Mouse (Mus musculus): Measurements from ENCODE around the gene Fstl3. TPM values are rescaled to one million over a fixed set of nuclear protein-coding genes. Genes with fewer than 3 reads are reported as not detected.

Fstl3 gene
- polyA plus RNA-seq, 1 experiment from 2014 or later = 29.0 TPM

- 0 out of 2 replicates have a peak overlapping the region, but pooled peaks have one; percentile 28 for H3K9ac ChIP-seq
- WGBS = 83% methylated on average over 3 of the region's 3 CpGs
Measured at GRCm38 (mm10) chr10:79762875-79763274, 14.2 kb upstream of the Fstl3 start.

DNA sequence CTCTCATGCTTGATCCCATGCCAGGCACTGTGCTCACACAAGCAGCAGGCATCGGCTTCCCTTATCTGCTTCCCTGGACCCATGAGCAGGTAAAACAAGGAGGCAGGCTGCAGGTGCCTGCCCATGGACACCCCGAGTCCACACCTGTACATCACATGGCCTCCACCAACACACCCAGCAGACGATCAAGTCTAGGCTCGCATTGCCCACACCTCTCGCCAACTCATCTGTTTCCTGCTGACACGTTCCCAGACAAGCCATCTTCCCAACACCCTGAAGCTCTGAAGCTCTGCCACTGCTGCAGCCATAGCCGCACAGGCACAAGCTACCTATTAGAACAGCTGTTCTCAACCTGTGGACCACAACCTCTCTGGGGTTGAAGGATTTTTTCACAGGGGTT, 12.8 kb upstream of the Fstl3 start:
- no peak overlapping the region for H3K27ac ChIP-seq
- H3K27me3 ChIP-seq = no peaks in the 10 kb centered on the region
- WGBS = 51% methylated on average over 7 of the region's 7 CpGs
- no peak overlapping the region for H3K4me2 ChIP-seq
- ATAC-seq (replicated peaks; ENCODE audit: insufficient number of reproducible peaks, insufficient read depth, low FRiP score, low read depth) = no peak
- H3K36me3 ChIP-seq = peaks cover 27% of the 10 kb centered on the region
- H3K9me3 ChIP-seq (replicated peaks) = no peaks in the 10 kb centered on the region
- peaks cover 48% of the 10 kb centered on the region for H3K4me1 ChIP-seq (replicated peaks)
- H3K4me3 ChIP-seq = no peak overlapping the region
- H3K9ac ChIP-seq = no peak overlapping the region

More at GRCm38 (mm10) chr10:79762875-79763274, 14.2 kb upstream of the Fstl3 start:
- peaks cover 41% of the 10 kb centered on the region for H3K36me3 ChIP-seq
- H3K27me3 ChIP-seq = no peaks in the 10 kb centered on the region
- peaks cover 40% of the 10 kb centered on the region for H3K4me1 ChIP-seq (replicated peaks)
- no peaks in the 10 kb centered on the region for H3K9me3 ChIP-seq (replicated peaks)
- no peak overlapping the region for H3K4me2 ChIP-seq
- H3K27ac ChIP-seq = no peak overlapping the region
- ATAC-seq (replicated peaks; ENCODE audit: insufficient number of reproducible peaks, insufficient read depth, low FRiP score, low read depth) = no peak
- H3K4me3 ChIP-seq = no peak overlapping the region

- peak overlapping the region; percentile 66 for H3K4me2 ChIP-seq
- no peaks in the 10 kb centered on the region for H3K9me3 ChIP-seq (replicated peaks)
- WGBS = 83% methylated on average over 2 of the region's 2 CpGs
- H3K4me3 ChIP-seq = peak overlapping the region; percentile 86
- no peak for ATAC-seq (replicated peaks; ENCODE audit: insufficient number of reproducible peaks, insufficient read depth, low FRiP score, low read depth)
- no peaks in the 10 kb centered on the region for H3K27me3 ChIP-seq
- peak overlapping the region; percentile 93 for H3K9ac ChIP-seq
- peaks cover 48% of the 10 kb centered on the region for H3K4me1 ChIP-seq (replicated peaks)
- peaks cover 19% of the 10 kb centered on the region for H3K36me3 ChIP-seq
- no peak overlapping the region for H3K27ac ChIP-seq
Measured at GRCm38 (mm10) chr10:79765228-79765745, 11.8 kb upstream of the Fstl3 start.

DNA sequence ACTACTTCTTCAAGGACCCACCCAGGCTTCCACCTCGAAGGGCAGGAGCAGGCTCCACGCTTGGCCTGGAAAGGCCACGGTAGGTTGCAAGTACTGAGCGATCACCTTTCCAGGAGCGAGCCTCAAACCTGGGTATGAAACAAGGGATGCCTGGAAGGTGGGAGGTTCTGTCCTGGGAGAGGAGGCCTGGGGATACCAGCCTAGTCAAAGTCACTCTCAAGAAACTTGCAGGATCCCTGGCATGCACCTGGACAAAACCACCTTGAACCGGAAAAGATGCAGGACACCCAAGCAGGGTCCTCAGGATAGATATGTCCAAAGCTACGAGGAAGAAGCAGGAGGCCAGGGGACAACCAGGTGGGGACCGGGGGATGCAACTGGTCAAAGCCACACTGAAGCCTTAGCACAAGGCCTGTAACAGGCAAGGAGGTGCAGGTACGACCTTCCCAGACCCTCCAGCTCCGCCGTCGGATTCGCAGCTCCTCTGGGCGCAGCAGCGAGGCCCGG, 11.0 kb upstream of the Fstl3 start:
- Histone ChIP-seq H3K27me3 (no peaks in the 10 kb centered on the region), H3K36me3 (peaks cover 11% of the 10 kb centered on the region), H3K9me3 (replicated peaks) (no peaks in the 10 kb centered on the region), H3K4me2 (peak overlapping the region; percentile 66), H3K4me3 (peak overlapping the region; percentile 86), H3K27ac (peak overlapping the region; percentile 91), H3K9ac (peak overlapping the region; percentile 93), H3K4me1 (replicated peaks) (peaks cover 48% of the 10 kb centered on the region)
- ATAC-seq (replicated peaks; ENCODE audit: insufficient number of reproducible peaks, insufficient read depth, low FRiP score, low read depth) = no peak
- WGBS = 5% methylated on average over 16 of the region's 16 CpGs

DNA sequence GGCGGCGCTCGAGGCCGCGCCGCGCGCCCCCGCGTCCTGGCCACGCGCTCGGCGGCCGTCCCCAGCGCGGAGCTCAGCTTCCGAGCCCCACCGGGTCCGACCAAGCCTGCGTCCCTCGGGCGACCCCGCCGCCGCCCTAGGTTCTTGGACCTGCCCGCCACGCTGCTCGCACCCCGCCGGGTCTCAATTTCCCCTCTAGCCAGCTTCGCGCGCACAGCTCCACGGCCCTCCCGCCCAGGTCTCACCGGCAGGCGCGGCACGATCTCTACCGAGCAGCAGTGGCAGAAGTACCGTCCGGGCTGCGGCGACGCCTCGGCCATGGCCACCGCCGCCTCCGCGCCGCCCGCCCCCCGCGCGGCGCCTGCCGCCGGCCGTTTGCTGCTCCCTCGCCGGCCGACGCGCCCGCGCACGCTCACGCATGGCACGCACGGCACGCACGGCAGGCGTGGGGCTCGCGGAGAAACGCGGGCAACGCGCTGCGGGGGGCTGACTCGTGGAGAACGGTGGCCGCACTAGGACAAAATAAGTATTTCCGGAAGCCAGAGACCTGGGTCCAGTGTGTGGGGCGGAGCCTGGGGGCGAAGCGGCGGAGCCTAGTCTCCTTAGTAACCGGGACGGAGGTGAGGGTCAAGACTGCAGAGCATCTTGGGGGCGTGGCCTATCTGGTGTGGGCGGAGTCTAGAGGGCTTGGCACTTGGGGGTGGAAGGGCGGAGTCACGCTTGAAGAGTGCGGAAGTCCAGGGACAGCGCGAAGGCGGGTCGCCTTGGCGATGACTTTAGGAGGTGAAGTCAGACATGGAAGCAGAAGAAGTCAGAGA, 10.4 kb upstream of the Fstl3 start, which contains the start of gene Rnf126:
Gene Rnf126, minus strand, starts transcription at position 445 of the 818 bp plus-strand sequence.
- peak within 1 kb of the TSS; percentile 66 for H3K4me2 ChIP-seq
- under 1% methylated on average over 98 of the region's 101 CpGs for WGBS
- peak; percentile 91 for ATAC-seq (replicated peaks; ENCODE audit: insufficient number of reproducible peaks, insufficient read depth, low FRiP score, low read depth)
- H3K27me3 ChIP-seq = no peaks in the 10 kb centered on the region
- H3K4me1 ChIP-seq (replicated peaks) = peaks cover 48% of the 10 kb centered on the region
- H3K27ac ChIP-seq = peak within 1 kb of the TSS; percentile 91
- H3K4me3 ChIP-seq = peak within 1 kb of the TSS; percentile 86
- H3K9me3 ChIP-seq (replicated peaks) = no peaks in the 10 kb centered on the region
- peaks cover 5% of the 10 kb centered on the region for H3K36me3 ChIP-seq
- H3K9ac ChIP-seq = peak within 1 kb of the TSS; percentile 93

DNA sequence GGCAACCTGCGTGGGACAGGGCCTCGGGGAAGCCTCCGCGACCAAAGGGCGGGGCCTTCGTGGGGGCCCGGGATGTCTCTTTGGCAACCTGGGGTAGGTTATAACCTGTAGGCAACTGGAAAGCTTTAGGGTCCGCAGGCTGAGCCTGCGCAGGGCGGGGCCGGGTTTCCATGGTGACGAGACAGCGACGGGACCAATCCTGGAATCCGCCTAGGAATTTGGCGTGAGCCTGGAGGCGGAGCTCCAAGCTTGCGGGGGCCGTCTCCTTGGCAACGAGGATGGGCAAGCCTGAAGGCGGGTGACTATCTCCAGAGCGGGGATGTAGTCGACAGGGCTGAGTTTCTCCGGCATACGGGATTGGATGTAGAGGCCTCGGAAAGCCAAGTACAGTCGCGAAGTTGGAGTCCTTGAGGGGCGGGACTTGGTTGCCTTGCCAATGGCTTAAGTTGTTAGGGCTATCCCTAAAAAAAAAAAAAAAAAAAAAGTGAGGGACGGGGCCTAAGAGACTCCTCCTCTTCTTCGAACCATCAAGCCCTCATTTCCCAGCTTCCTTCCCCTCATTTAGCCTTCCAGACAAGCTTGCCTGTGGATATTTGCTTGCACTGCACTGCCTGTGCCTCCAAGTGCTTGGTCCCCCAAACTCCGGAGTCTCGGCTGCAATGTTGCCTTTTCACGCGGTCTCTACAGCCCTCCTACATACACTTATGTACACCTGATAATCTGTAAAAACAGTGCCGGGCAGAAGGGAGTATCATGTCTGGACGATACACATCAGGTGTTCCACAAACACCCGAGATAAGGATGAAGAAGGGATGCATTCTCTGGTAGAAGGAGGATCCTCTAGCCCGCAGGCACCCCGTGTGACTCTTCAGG, 9.5 kb upstream of the Fstl3 start:
- peak overlapping the region; percentile 66 for H3K4me2 ChIP-seq
- H3K4me1 ChIP-seq (replicated peaks) = peaks cover 48% of the 10 kb centered on the region
- H3K4me3 ChIP-seq = peak overlapping the region; percentile 86
- H3K36me3 ChIP-seq = no peaks in the 10 kb centered on the region
- WGBS = 10% methylated on average over 40 of the region's 40 CpGs
- no peaks in the 10 kb centered on the region for H3K27me3 ChIP-seq
- peak; percentile 72 for ATAC-seq (replicated peaks; ENCODE audit: insufficient number of reproducible peaks, insufficient read depth, low FRiP score, low read depth)
- H3K27ac ChIP-seq = peak overlapping the region; percentile 91
- no peaks in the 10 kb centered on the region for H3K9me3 ChIP-seq (replicated peaks)
- H3K9ac ChIP-seq = peak overlapping the region; percentile 39

DNA sequence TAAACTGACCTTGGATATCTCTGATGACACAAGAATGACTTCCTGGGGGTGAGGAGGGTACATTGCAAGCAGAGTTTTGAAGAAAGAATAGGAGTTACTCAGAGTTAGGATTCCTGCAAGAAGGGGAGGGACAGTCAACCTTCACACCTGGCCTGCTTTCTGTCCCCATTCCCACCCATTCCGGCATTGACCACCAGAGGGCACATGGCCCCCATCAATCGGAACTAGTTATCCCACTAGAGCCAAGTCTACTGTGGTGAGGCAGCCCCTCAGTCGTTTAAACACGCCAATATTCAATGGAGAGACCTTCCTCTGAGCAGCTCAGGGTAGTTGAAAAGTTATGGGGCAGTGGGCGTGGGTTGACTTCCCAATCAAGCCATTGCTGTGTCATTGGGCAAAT, 8.7 kb upstream of the Fstl3 start:
- peak overlapping the region; percentile 66; the same call in 1 of the 2 replicates for H3K4me2 ChIP-seq
- no peak overlapping the region for H3K27ac ChIP-seq
- 2% methylated on average over 5 of the region's 5 CpGs for whole genome bisulfite sequencing
- H3K4me1 ChIP-seq (replicated peaks) = peaks cover 40% of the 10 kb centered on the region
- no peaks in the 10 kb centered on the region for H3K9me3 ChIP-seq (replicated peaks)
- no peak overlapping the region for H3K9ac ChIP-seq
- H3K36me3 ChIP-seq = no peaks in the 10 kb centered on the region
- ATAC-seq (replicated peaks; ENCODE audit: insufficient number of reproducible peaks, insufficient read depth, low FRiP score, low read depth) = no peak
- no peak overlapping the region for H3K4me3 ChIP-seq
- H3K27me3 ChIP-seq = no peaks in the 10 kb centered on the region

GRCm38 (mm10) chr10:79769329-79769728, 7.7 kb upstream of the Fstl3 start:
- Histone ChIP-seq H3K27me3 (no peaks in the 10 kb centered on the region), H3K4me1 (replicated peaks) (peaks cover 31% of the 10 kb centered on the region), H3K9me3 (replicated peaks) (no peaks in the 10 kb centered on the region), H3K4me2 (no peak overlapping the region), H3K36me3 (no peaks in the 10 kb centered on the region), H3K27ac (no peak overlapping the region), H3K9ac (no peak overlapping the region), H3K4me3 (no peak overlapping the region)
- ATAC-seq (replicated peaks; ENCODE audit: insufficient number of reproducible peaks, insufficient read depth, low FRiP score, low read depth) = no peak
- 45% methylated on average over 4 of the region's 4 CpGs for whole genome bisulfite sequencing

- no peak overlapping the region for H3K27ac ChIP-seq
- no peak overlapping the region for H3K9ac ChIP-seq
- peaks cover 20% of the 10 kb centered on the region for H3K4me1 ChIP-seq (replicated peaks)
- no peaks in the 10 kb centered on the region for H3K9me3 ChIP-seq (replicated peaks)
- H3K4me2 ChIP-seq = no peak overlapping the region
- H3K27me3 ChIP-seq = no peaks in the 10 kb centered on the region
- no peak for ATAC-seq (replicated peaks; ENCODE audit: insufficient number of reproducible peaks, insufficient read depth, low FRiP score, low read depth)
- H3K4me3 ChIP-seq = no peak overlapping the region
- H3K36me3 ChIP-seq = no peaks in the 10 kb centered on the region
- WGBS = 93% methylated on average over 3 of the region's 3 CpGs
Measured at GRCm38 (mm10) chr10:79772320-79772719, 4.8 kb upstream of the Fstl3 start.

GRCm38 (mm10) chr10:79773208-79773607, 3.9 kb upstream of the Fstl3 start:
- H3K27ac ChIP-seq = no peak overlapping the region
- no peaks in the 10 kb centered on the region for H3K9me3 ChIP-seq (replicated peaks)
- no peak for ATAC-seq (replicated peaks; ENCODE audit: insufficient number of reproducible peaks, insufficient read depth, low FRiP score, low read depth)
- no peaks in the 10 kb centered on the region for H3K36me3 ChIP-seq
- no peak overlapping the region for H3K9ac ChIP-seq
- H3K4me3 ChIP-seq = no peak overlapping the region
- no peaks in the 10 kb centered on the region for H3K27me3 ChIP-seq
- no peak overlapping the region for H3K4me2 ChIP-seq
- H3K4me1 ChIP-seq (replicated peaks) = peaks cover 20% of the 10 kb centered on the region
- 78% methylated on average over 2 of the region's 2 CpGs for WGBS
